Mouse (Mus musculus) urinary bladder, postnatal 25 days (tissue): Measurements from ENCODE around the gene Myrfl.

Experiments
- DNase-seq: peaks from one replicate; pipeline ENCODE4 v3.0.0; 2022; ENCODE audit warnings: low spot score

Gene Myrfl

GRCm38 (mm10) chr10:116827306-116827705 is 69.4 kb downstream of the Myrfl start:
- DNase-seq: no peak

GRCm38 (mm10) chr10:116815311-116816060 is 81.2 kb downstream of the Myrfl start:
- no peak for DNase-seq

- DNase-seq: no peak
Observed at GRCm38 (mm10) chr10:116813150-116813549, 83.6 kb downstream of the Myrfl start.

- no peak for DNase-seq
Observed at GRCm38 (mm10) chr10:116810738-116811137, 86.0 kb downstream of the Myrfl start.

GRCm38 (mm10) chr10:116809383-116809782 is 87.3 kb downstream of the Myrfl start:
- no peak for DNase-seq

- no peak for DNase-seq
Observed at GRCm38 (mm10) chr10:116808556-116809353, 88.0 kb downstream of the Myrfl start.

- no peak for DNase-seq
Observed at GRCm38 (mm10) chr10:116802178-116802794, 94.4 kb downstream of the Myrfl start.

GRCm38 (mm10) chr10:116801281-116801680 is 95.4 kb downstream of the Myrfl start:
- DNase-seq: no peak

GRCm38 (mm10) chr10:116796066-116796465 is 100.7 kb downstream of the Myrfl start:
- no peak for DNase-seq

- DNase-seq: no peak
Observed at GRCm38 (mm10) chr10:116789096-116789495, 107.6 kb downstream of the Myrfl start.

- DNase-seq: no peak
Observed at GRCm38 (mm10) chr10:116788431-116788830, 108.3 kb downstream of the Myrfl start.

- DNase-seq: no peak
Observed at GRCm38 (mm10) chr10:116784098-116784497, 112.6 kb downstream of the Myrfl start.

GRCm38 (mm10) chr10:116783020-116783419 is 113.7 kb downstream of the Myrfl start:
- DNase-seq: no peak

- no peak for DNase-seq
Observed at GRCm38 (mm10) chr10:116777947-116778346, 118.8 kb downstream of the Myrfl start.

- DNase-seq: no peak
Observed at GRCm38 (mm10) chr10:116776846-116777245, 119.9 kb downstream of the Myrfl start.

- DNase-seq: no peak
Observed at GRCm38 (mm10) chr10:116773846-116774750, 122.6 kb downstream of the Myrfl start.

GRCm38 (mm10) chr10:116771215-116771935 is 125.3 kb downstream of the Myrfl start:
- peak; percentile 17 for DNase-seq

- DNase-seq: peak; percentile 13
Observed at GRCm38 (mm10) chr10:116768642-116769041, 128.1 kb downstream of the Myrfl start.

- no peak for DNase-seq
Observed at GRCm38 (mm10) chr10:116766525-116766924, 130.2 kb downstream of the Myrfl start.

- DNase-seq: no peak
Observed at GRCm38 (mm10) chr10:116761476-116762068, 135.1 kb downstream of the Myrfl start.

- DNase-seq: no peak
Observed at GRCm38 (mm10) chr10:116760561-116760960, 136.2 kb downstream of the Myrfl start.
